Mouse (Mus musculus) thymus, postnatal 0 days (tissue): Measurements from ENCODE around the gene Prim1. TPM values are rescaled to one million over a fixed set of nuclear protein-coding genes. Genes with fewer than 3 reads are reported as not detected.
A peak's percentile ranks its signal among the peaks of the same experiment; 100 is the strongest.

Experiments
- DNase-seq: peaks from one replicate; pipeline ENCODE4 v3.0.0-alpha.2; 2015; ENCODE audit warnings: low spot score
- polyA plus RNA-seq: library from polyadenylated mRNA; unstranded; fragments of >200 nt; fragmentation: Nextera tagmentation; extraction: Ambion mirVana; gene quantifications from 2 replicates; pipeline ENCODE4 v1.2.1, GENCODE M21; 2015

Gene Prim1
- polyA plus RNA-seq: 89.6 and 98.8 TPM in 2 replicates

GRCm38 (mm10) chr10:128015068-128015934 is at the start of gene Prim1:
Gene Prim1 (plus strand): TSS chr10:128015168.
- DNase-seq: peak; percentile 85

- DNase-seq: no peak
Observed at GRCm38 (mm10) chr10:127966506-127966905, 48.5 kb upstream of the Prim1 start.

- no peak for DNase-seq
Observed at GRCm38 (mm10) chr10:127969820-127970219, 45.1 kb upstream of the Prim1 start.

- DNase-seq: no peak
Observed at GRCm38 (mm10) chr10:127970359-127970831, 44.6 kb upstream of the Prim1 start.

GRCm38 (mm10) chr10:127971135-127971534 is 43.8 kb upstream of the Prim1 start:
- DNase-seq: peak; percentile 10

- no peak for DNase-seq
Observed at GRCm38 (mm10) chr10:127974062-127974461, 40.9 kb upstream of the Prim1 start.

GRCm38 (mm10) chr10:127975503-127975902 is 39.5 kb upstream of the Prim1 start:
- no peak for DNase-seq

- no peak for DNase-seq
Observed at GRCm38 (mm10) chr10:127984650-127985049, 30.3 kb upstream of the Prim1 start.

GRCm38 (mm10) chr10:127985601-127986000 is 29.4 kb upstream of the Prim1 start:
- no peak for DNase-seq

- DNase-seq: no peak
Observed at GRCm38 (mm10) chr10:127996690-127997089, 18.3 kb upstream of the Prim1 start.

GRCm38 (mm10) chr10:127998260-127998659 is 16.7 kb upstream of the Prim1 start:
- no peak for DNase-seq

- DNase-seq: no peak
Observed at GRCm38 (mm10) chr10:128003281-128003801, 11.6 kb upstream of the Prim1 start.

- peak; percentile 40 for DNase-seq
Observed at GRCm38 (mm10) chr10:128004918-128005317, 10.1 kb upstream of the Prim1 start.

- no peak for DNase-seq
Observed at GRCm38 (mm10) chr10:128005479-128005878, 9.5 kb upstream of the Prim1 start.

- DNase-seq: no peak
Observed at GRCm38 (mm10) chr10:128007446-128007845, 7.5 kb upstream of the Prim1 start, which contains the start of gene Hsd17b6. Gene Hsd17b6 (minus strand): TSS chr10:128007611.

GRCm38 (mm10) chr10:128008207-128008889 is 6.6 kb upstream of the Prim1 start:
- peak; percentile 88 for DNase-seq

- no peak for DNase-seq
Observed at GRCm38 (mm10) chr10:128009735-128010134, 5.2 kb upstream of the Prim1 start.

- no peak for DNase-seq
Observed at GRCm38 (mm10) chr10:128022196-128022595, 7.2 kb downstream of the Prim1 start.

GRCm38 (mm10) chr10:128023496-128023895 is 8.5 kb downstream of the Prim1 start:
- DNase-seq: no peak

- no peak for DNase-seq
Observed at GRCm38 (mm10) chr10:128029931-128030330, 15.0 kb downstream of the Prim1 start.

- no peak for DNase-seq
Observed at GRCm38 (mm10) chr10:128030860-128031259, 15.9 kb downstream of the Prim1 start.
